Mouse (Mus musculus) heart, embryonic 11.5 days (tissue): ENCODE measurements around the gene Apol7c. TPM values are rescaled to one million over a fixed set of nuclear protein-coding genes. Genes with fewer than 3 reads are reported as not detected.
"Not testable (repeated sequence)": the region's sequence is repeated elsewhere in the genome, so short reads cannot be mapped to it uniquely, and the experiment has no call there.

Experiments
- ATAC-seq: fragments of 200-750 bp; cut with Nextera tagmentation; replicated peaks from 2 replicates; pipeline ENCODE4 v1.8.0; 2017; ENCODE audit warnings: moderate library complexity; ENCODE audit not compliant: insufficient number of reproducible peaks, low FRiP score, low TSS enrichment
- H3K27ac ChIP-seq: fragments of 300-500 bp; sonication (generic); 2 replicates; pipeline ENCODE4 v1.5.1; 2014; ENCODE audit warnings: mild to moderate bottlenecking, low read depth, low read length
- H3K27me3 ChIP-seq: fragments of 300-500 bp; sonication (generic); 2 replicates; pipeline ENCODE4 v1.6.1; 2014; ENCODE audit warnings: mild to moderate bottlenecking, low read length, mixed read lengths; ENCODE audit not compliant: control insufficient read depth, insufficient read depth
- H3K36me3 ChIP-seq: fragments of 300-500 bp; sonication (generic); 2 replicates; pipeline ENCODE4 v1.6.1; 2014; ENCODE audit warnings: mild to moderate bottlenecking, low read length, moderate library complexity, mixed read lengths; ENCODE audit not compliant: control insufficient read depth, insufficient read depth
- H3K4me1 ChIP-seq: fragments of 300-500 bp; sonication (generic); 2 replicates; pipeline ENCODE4 v1.6.1; 2014; ENCODE audit warnings: low read length; ENCODE audit not compliant: control insufficient read depth, insufficient read depth
- H3K4me2 ChIP-seq: fragments of 300-500 bp; sonication (generic); 2 replicates; pipeline ENCODE4 v1.6.1; 2014; ENCODE audit warnings: mild to moderate bottlenecking, moderate library complexity
- H3K4me3 ChIP-seq: fragments of 300-500 bp; sonication (generic); 2 replicates; pipeline ENCODE4 v1.5.1; 2014; ENCODE audit warnings: low read depth, low read length
- H3K9ac ChIP-seq: fragments of 300-500 bp; sonication (generic); 2 replicates; pipeline ENCODE4 v1.6.1; 2014; ENCODE audit warnings: mild to moderate bottlenecking, low read depth, low read length, moderate library complexity
- H3K9me3 ChIP-seq: fragments of 300-500 bp; sonication (generic); replicated peaks from 2 replicates; pipeline ENCODE4 v1.6.1; 2016; ENCODE audit warnings: low read length; ENCODE audit not compliant: control insufficient read depth
- WGBS: fragments of 180-500 bp; shearing (Covaris S2); extraction: QIAGEN DNeasy Blood & Tissue Kit; methylation state at CpG from one replicate; pipeline ENCODE4 v1.1.7; 2014; ENCODE audit not compliant: insufficient replicate concordance; 5-methylcytosine and 5-hydroxymethylcytosine counted together
- polyA plus RNA-seq: library from polyadenylated mRNA; unstranded; fragments of >200 nt; fragmentation: Nextera tagmentation; extraction: Ambion mirVana; gene quantifications from 2 replicates; pipeline ENCODE4 v1.2.1, GENCODE M21; 2014

The Apol7c gene
- polyA plus RNA-seq, 1 experiment from 2014 or later, result not detected

- H3K36me3 ChIP-seq, H3K9ac ChIP-seq, H3K4me3 ChIP-seq, ATAC-seq, H3K4me2 ChIP-seq, H3K9me3 ChIP-seq, H3K27ac ChIP-seq, H3K27me3 ChIP-seq, H3K4me1 ChIP-seq: not testable (repeated sequence)
These were observed 25.1 kb downstream of the Apol7c start, which contains the start of gene Apol11a for GRCm38 (mm10) chr15:77507966-77508365. Apol11a (plus strand) TSS chr15:77508271.

- H3K4me2 ChIP-seq, H3K9ac ChIP-seq, H3K36me3 ChIP-seq, H3K27ac ChIP-seq, H3K27me3 ChIP-seq, H3K9me3 ChIP-seq, H3K4me1 ChIP-seq, H3K4me3 ChIP-seq, ATAC-seq: not testable (repeated sequence)
- WGBS, result 56% methylated on average over 1 of the region's 1 CpGs
These were observed 38.4 kb downstream of the Apol7c start for GRCm38 (mm10) chr15:77494694-77495093.

- not testable (repeated sequence) for ATAC-seq, H3K27me3 ChIP-seq, H3K9me3 ChIP-seq, H3K4me2 ChIP-seq, H3K9ac ChIP-seq, H3K36me3 ChIP-seq, H3K27ac ChIP-seq, H3K4me1 ChIP-seq, H3K4me3 ChIP-seq
- WGBS, result no CpG with 5 or more reads among the region's 1 CpGs
These were observed 39.9 kb downstream of the Apol7c start for GRCm38 (mm10) chr15:77493181-77493580.

GRCm38 (mm10) chr15:77482140-77482794 is 50.8 kb downstream of the Apol7c start:
- Histone ChIP-seq H3K4me3 (no peak overlapping the region), H3K4me2 (no peak overlapping the region), H3K36me3 (no peaks in the 10 kb centered on the region), H3K4me1 (no peaks in the 10 kb centered on the region), H3K27ac (no peak overlapping the region), H3K9me3 (no peaks in the 10 kb centered on the region), H3K9ac (no peak overlapping the region), H3K27me3 (no peaks in the 10 kb centered on the region)
- 67% methylated on average over 4 of the region's 4 CpGs for WGBS
- no peak for ATAC-seq

GRCm38 (mm10) chr15:77476693-77477092 is 56.4 kb downstream of the Apol7c start, which contains the start of gene Apol10a:
Apol10a (plus strand) TSS chr15:77477047.
- not testable (repeated sequence) for ATAC-seq, H3K27ac ChIP-seq, H3K4me3 ChIP-seq, H3K4me1 ChIP-seq, H3K4me2 ChIP-seq, H3K27me3 ChIP-seq, H3K9me3 ChIP-seq, H3K36me3 ChIP-seq, H3K9ac ChIP-seq
- 60% methylated on average over 2 of the region's 2 CpGs for whole genome bisulfite sequencing

Other genes with a start within 250 kb of the Apol7c start
- gene Rbfox2, start 226.3 kb downstream of the Apol7c start, polyA plus RNA-seq, result 81.1 and 81.5 TPM in 2 replicates
- gene Apol7a, start 134.2 kb downstream of the Apol7c start, polyA plus RNA-seq, result 0.13 TPM in 1 of 2 replicates, not detected in the other
- 0.23 and 0.52 TPM in 2 replicates for gene Apol9a, start 122.2 kb downstream of the Apol7c start, polyA plus RNA-seq
- gene Apol7b, start 85.8 kb downstream of the Apol7c start, polyA plus RNA-seq, result not detected in 2 replicates
- gene Apol10a, start 56.3 kb downstream of the Apol7c start, polyA plus RNA-seq, result not detected in 2 replicates
- not detected in 2 replicates for gene Apol11a, start 25.0 kb downstream of the Apol7c start, polyA plus RNA-seq
- gene 1700025B11Rik, start 28.6 kb upstream of the Apol7c start, polyA plus RNA-seq, result not detected in 2 replicates
- not detected in 2 replicates for gene Apol10b, start 62.8 kb upstream of the Apol7c start, polyA plus RNA-seq
- not detected in 2 replicates for gene Gm36245, start 65.9 kb upstream of the Apol7c start, polyA plus RNA-seq
- not detected in 2 replicates for gene Apol11b, start 110.0 kb upstream of the Apol7c start, polyA plus RNA-seq
- gene Apol7e, start 165.5 kb upstream of the Apol7c start, polyA plus RNA-seq, result 0.13 TPM in 1 of 2 replicates, not detected in the other
- gene Apol9b, start 195.7 kb upstream of the Apol7c start, polyA plus RNA-seq, result 0.11 and 0.52 TPM in 2 replicates
- 0.67 and 0.89 TPM in 2 replicates for gene Apol8, start 223.7 kb upstream of the Apol7c start, polyA plus RNA-seq